Mouse (Mus musculus): ENCODE data around the gene Ropn1l.

DNA sequence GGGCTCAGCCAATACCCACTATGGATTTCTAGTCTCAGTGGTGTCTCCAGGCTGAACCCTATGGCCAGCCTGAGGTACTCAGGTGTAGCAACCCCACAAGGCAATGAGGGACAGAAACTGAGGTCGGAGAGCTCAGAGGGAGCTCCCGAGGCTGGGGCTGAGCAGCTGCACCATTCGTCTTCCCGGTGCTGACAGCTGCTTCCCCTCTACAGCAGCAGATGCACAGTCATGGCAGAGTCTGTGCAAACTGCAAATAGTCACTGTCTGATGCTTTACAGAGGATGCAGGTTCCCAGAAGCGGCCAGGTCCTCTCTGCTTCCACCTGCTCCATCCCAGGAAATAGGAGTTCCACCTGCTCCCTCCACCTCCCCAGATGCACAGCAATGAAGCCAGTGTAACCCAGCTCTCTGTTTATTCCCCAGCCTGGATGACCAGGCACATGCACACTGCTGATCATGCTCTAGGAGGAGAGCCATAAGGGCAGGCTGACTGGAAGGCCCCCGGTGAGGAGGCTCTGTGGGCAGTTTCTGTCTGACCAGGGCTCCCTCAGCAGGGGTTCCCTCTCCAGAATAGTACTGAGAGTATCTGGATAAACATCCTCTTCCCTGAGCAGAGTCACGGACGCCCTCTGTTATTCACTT is 27.4 kb downstream of the Ropn1l start:
- no peak for TF ChIP-seq POLR2A (IDR thresholded peaks at IDR 0.05; ENCODE audit: extremely low read depth, insufficient read depth, low read length)
- no peak for TF ChIP-seq CTCF (IDR thresholded peaks at IDR 0.05; ENCODE audit: extremely low read depth, insufficient read depth, low read length)

Data from cortical plate, adult 2 months (tissue).